Mouse (Mus musculus): ENCODE data around the gene Fastk.

DNA sequence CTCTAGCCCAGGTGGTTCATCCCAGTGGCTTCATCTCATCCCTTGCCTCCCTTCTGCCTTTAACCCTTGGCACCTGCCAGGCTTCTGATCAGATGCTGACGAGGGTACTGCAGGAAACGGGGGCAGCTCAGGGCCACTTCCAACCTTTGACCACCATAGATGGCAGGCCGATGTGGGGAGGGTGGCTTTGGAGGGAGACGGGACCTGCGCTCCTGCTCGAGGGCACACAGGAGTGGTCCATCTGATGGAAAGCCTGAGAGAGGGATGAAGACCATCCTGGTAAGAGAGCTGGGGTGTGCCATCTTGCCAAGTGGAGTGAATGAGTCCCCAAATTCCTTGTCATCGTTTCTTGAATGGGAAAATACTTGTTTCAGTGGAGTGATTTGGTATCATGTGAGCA is 1.9 kb downstream of the Fastk start:
- no peak for TF ChIP-seq CTCF (IDR thresholded peaks at IDR 0.05; ENCODE audit: low read depth)
- TF ChIP-seq EP300 (IDR thresholded peaks at IDR 0.05; ENCODE audit: low read depth): no peak

Data from heart, postnatal 0 days (tissue).